Mouse (Mus musculus) neural tube, embryonic 14.5 days (tissue): Measurements from ENCODE around the gene Ugt1a5. TPM values are rescaled to one million over a fixed set of nuclear protein-coding genes. Genes with fewer than 3 reads are reported as not detected.
"Not testable (repeated sequence)": the region's sequence is repeated elsewhere in the genome, so short reads cannot be mapped to it uniquely, and the experiment has no call there.

Experiments used
- ATAC-seq: fragments of 200-750 bp; cut with Nextera tagmentation; 2 replicates; pipeline ENCODE4 v1.8.0; 2017; ENCODE audit warnings: low read depth, mild to moderate bottlenecking, moderate TSS enrichment, moderate library complexity
- H3K27ac ChIP-seq: fragments of 300-500 bp; sonication (generic); 2 replicates; pipeline ENCODE4 v1.5.1; 2014; ENCODE audit warnings: low read depth, mild to moderate bottlenecking, control low read depth, low read length, moderate library complexity, mixed read lengths
- H3K27me3 ChIP-seq: fragments of 300-500 bp; sonication (generic); 2 replicates; pipeline ENCODE4 v1.6.1; 2014; ENCODE audit warnings: low read length; ENCODE audit not compliant: control insufficient read depth, insufficient read depth
- H3K36me3 ChIP-seq: fragments of 300-500 bp; sonication (generic); 2 replicates; pipeline ENCODE4 v1.6.1; 2014; ENCODE audit warnings: low read length, mixed read lengths; ENCODE audit not compliant: control insufficient read depth, insufficient read depth
- H3K4me1 ChIP-seq: fragments of 300-500 bp; sonication (generic); 2 replicates; pipeline ENCODE4 v1.6.1; 2014; ENCODE audit warnings: low read length; ENCODE audit not compliant: control insufficient read depth, insufficient read depth
- H3K4me2 ChIP-seq: fragments of 300-500 bp; sonication (generic); 2 replicates; pipeline ENCODE4 v1.6.1; 2014; ENCODE audit warnings: mild to moderate bottlenecking, low read depth, low read length, control low read depth
- H3K4me3 ChIP-seq: fragments of 300-500 bp; sonication (generic); 2 replicates; pipeline ENCODE4 v1.5.1; 2014; ENCODE audit warnings: low read depth, low read length, control low read depth, mixed read lengths
- H3K9ac ChIP-seq: fragments of 300-500 bp; sonication (generic); replicated peaks from 2 replicates; pipeline ENCODE4 v1.6.1; 2014; ENCODE audit warnings: low read depth, mild to moderate bottlenecking, control low read depth, low read length, mixed read lengths
- H3K9me3 ChIP-seq: fragments of 300-500 bp; sonication (generic); 2 replicates; pipeline ENCODE4 v1.6.1; 2016; ENCODE audit warnings: low read length; ENCODE audit not compliant: control insufficient read depth
- WGBS: fragments of 180-500 bp; shearing (Covaris S2); extraction: QIAGEN DNeasy Blood & Tissue Kit; methylation state at CpG from one replicate; pipeline ENCODE4 v1.1.7; 2014; 5-methylcytosine and 5-hydroxymethylcytosine counted together
- polyA plus RNA-seq: library from polyadenylated mRNA; unstranded; fragments of >200 nt; fragmentation: Nextera tagmentation; extraction: Ambion mirVana; gene quantifications from 2 replicates; pipeline ENCODE4 v1.2.1, GENCODE M21; 2014

Ugt1a5 gene
- polyA plus RNA-seq: not detected in 2 replicates

DNA sequence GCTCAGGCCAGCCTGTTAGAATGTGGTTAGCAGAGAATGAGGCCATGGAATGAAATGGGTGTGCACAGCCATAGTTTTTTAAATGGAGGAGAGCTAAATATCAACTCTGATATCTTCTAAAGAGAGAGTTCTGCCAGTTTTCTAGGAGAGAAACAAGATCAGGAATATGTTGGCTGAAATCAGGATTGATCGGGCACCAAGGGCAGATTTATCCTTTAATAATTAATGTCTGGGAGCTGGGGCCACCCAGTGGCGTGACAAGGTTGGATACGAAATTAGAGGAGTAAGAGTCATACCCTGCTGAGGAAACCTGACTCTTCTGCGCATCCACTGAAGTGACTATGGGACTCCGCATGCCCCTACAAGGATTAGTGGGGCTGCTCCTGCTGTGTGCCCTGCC lies at the start of gene Ugt1a5:
Ugt1a5 (plus strand) TSS at position 302 of the 400 bp plus-strand sequence.
- ATAC-seq: no peak
- no peak within 1 kb of the TSS for H3K4me2 ChIP-seq
- WGBS: 81% methylated on average over 5 of the region's 5 CpGs

DNA sequence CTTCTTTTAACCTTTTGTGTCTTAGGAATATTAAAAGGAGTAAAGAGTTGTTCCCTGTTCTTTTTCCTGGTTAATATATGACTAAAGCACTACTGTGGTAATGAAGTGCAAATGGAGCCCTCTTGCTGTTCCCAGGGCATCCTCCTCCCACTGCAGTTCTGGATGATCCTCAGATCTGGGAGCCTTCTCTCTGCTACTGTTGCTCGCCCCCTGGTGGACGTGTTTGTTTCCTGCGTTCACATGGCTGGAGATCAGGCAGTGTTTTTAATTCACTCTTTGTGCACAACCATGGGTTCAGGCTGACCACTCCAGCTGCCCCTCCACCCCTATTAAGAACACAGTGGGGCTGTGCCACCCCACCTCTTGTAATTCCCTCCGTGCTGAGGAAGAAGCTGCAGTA lies 45.3 kb upstream of the Ugt1a5 start:
- not testable (repeated sequence) for H3K27ac ChIP-seq, H3K4me2 ChIP-seq, H3K9me3 ChIP-seq, H3K27me3 ChIP-seq, ATAC-seq, H3K4me1 ChIP-seq, H3K4me3 ChIP-seq, H3K36me3 ChIP-seq, H3K9ac ChIP-seq
- WGBS: 14% methylated on average over 3 of the region's 4 CpGs

More for the DNA sequence above, at the start of gene Ugt1a5:
- no peak within 1 kb of the TSS for H3K27ac ChIP-seq
- H3K4me3 ChIP-seq: no peak within 1 kb of the TSS
- H3K4me1 ChIP-seq: no peaks in the 10 kb centered on the region
- no peaks in the 10 kb centered on the region for H3K36me3 ChIP-seq
- H3K9ac ChIP-seq: no peak within 1 kb of the TSS
- no peaks in the 10 kb centered on the region for H3K27me3 ChIP-seq
- no peaks in the 10 kb centered on the region for H3K9me3 ChIP-seq

DNA sequence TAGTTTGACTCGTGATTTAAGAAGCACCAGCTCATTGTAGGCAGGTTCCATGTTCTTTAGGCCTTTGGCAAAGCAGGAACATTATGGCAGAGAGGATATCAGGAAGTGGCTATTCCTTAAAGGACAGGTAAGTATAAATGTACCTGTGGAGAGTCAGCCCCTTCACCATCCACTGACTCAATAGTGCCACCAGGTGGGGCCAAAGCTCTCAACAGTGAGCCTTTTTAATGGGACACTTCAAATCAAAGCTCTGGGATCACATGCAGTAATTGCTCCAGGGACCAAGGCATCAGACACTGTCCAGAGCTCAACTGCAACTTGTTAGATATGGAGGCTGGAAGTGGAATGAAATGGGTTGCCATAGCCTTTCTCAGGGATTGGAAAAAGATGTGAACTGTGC lies 44.3 kb upstream of the Ugt1a5 start:
- not testable (repeated sequence) for H3K4me2 ChIP-seq, ATAC-seq, H3K4me1 ChIP-seq, H3K27ac ChIP-seq, H3K4me3 ChIP-seq, H3K27me3 ChIP-seq, H3K36me3 ChIP-seq, H3K9me3 ChIP-seq, H3K9ac ChIP-seq
- WGBS: no CpG with 5 or more reads among the region's 1 CpGs

DNA sequence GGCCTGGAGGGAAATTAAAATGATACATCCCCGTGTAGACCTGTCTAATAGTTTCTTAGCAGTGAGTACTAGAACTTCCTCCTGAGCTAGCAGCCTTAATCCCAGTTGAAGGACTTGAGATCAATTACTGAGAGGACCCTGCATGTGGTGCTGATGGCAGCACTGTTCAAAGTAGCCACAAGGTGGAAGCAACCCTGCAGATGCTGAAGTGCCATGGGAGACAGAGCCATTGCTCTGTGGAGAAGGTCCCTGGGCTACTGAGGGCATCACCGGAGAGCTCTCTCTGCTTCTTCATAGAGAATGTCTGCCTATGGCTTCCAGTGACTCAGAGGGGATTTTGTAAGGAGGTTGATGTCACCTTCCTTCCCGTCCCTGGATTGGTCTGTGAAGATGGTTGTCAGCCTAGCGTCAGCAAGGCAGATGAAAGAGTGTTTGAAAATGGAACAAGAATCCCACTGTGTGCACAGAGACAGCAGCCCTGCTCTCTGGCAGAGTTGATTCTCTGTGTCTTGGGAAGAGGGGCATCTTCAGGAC lies 39.9 kb upstream of the Ugt1a5 start:
- not testable (repeated sequence) for H3K27ac ChIP-seq, H3K9ac ChIP-seq, H3K36me3 ChIP-seq, H3K9me3 ChIP-seq, H3K4me2 ChIP-seq, H3K27me3 ChIP-seq, H3K4me1 ChIP-seq, H3K4me3 ChIP-seq, ATAC-seq
- 87% methylated on average over 3 of the region's 4 CpGs for WGBS

DNA sequence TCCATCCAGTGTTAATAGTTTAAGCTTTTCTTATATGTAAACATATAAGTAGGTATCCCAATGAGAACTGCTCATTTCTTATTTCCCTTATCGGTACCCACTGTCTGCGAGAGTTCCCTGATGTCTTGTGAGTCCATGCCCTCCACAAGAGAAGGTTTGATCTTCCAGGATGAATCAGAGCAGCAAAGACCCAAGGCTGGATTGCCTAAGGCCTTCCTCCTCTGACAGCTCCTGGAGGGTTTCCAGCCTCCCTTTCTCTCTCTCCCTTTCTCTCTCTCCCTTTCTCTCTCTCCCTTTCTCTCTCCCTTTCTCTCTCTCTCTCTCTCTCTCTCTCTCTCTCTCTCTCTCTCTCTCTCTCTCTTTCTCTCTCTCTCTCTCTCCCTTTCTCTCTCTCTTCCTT lies 36.7 kb upstream of the Ugt1a5 start:
- WGBS: 90% methylated on average over 2 of the region's 2 CpGs
- not testable (repeated sequence) for H3K27me3 ChIP-seq, H3K4me3 ChIP-seq, H3K36me3 ChIP-seq, H3K4me1 ChIP-seq, H3K9ac ChIP-seq, H3K27ac ChIP-seq, H3K4me2 ChIP-seq, ATAC-seq, H3K9me3 ChIP-seq

DNA sequence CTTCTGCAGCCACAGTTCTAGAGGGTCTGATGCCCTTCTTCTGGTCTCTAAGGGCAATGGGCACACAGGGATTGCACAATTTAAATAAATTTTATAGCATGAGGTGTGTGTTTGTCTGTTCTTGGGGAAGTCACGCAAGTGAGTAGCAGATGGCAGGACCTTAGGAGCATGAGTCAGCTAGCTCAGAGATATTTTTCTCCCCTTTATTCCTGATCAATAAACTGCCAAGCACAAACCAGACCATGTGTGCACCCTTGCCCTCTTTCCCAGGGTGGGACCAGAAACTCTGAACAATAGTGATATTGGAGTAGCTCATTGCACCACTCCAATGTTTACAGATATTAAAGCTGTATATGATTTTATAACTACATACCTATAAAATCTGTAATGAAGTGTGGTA lies 35.6 kb upstream of the Ugt1a5 start:
- not testable (repeated sequence) for ATAC-seq, H3K4me2 ChIP-seq

DNA sequence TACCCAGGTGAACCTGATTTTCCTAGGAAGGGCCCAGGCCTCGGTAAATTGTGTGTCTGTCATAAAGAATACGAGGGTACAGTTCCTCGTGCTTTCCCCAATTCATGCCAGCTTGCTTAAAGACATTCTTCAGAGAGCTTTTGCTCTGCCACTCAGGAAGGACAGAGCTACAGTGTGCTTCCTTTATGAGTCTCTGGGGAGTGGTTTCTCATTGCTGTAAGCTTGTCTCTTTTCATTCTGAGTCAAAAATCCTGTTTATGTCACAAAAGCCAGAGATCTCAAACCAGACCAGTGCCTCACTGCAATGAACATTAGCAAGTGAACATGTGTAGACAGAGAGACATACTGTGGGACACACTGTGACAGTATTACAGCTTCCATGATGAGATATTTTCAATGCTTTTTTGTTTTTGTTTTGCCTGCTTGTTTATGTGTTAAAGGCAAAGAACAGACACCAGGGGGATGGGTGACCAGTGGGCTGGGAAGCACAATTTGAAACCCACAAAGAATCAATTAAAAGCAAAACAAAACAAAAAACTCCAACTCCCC lies 31.8 kb upstream of the Ugt1a5 start:
- Histone ChIP-seq H3K4me3 (no peak overlapping the region), H3K27me3 (no peaks in the 10 kb centered on the region), H3K4me2 (no peak overlapping the region), H3K9me3 (no peaks in the 10 kb centered on the region), H3K4me1 (no peaks in the 10 kb centered on the region), H3K27ac (peak overlapping the region; percentile 39; the same call in 1 of the 2 replicates), H3K36me3 (no peaks in the 10 kb centered on the region), H3K9ac (no peak overlapping the region)
- 57% methylated on average over 3 of the region's 3 CpGs for WGBS
- peak; percentile 17; the same call in 1 of the 2 replicates for ATAC-seq

More for the DNA sequence above, 35.6 kb upstream of the Ugt1a5 start:
- H3K36me3 ChIP-seq, H3K9me3 ChIP-seq, H3K4me1 ChIP-seq, H3K9ac ChIP-seq, H3K27ac ChIP-seq, H3K4me3 ChIP-seq, H3K27me3 ChIP-seq: not testable (repeated sequence)
- WGBS: 91% methylated on average over 1 of the region's 1 CpGs

DNA sequence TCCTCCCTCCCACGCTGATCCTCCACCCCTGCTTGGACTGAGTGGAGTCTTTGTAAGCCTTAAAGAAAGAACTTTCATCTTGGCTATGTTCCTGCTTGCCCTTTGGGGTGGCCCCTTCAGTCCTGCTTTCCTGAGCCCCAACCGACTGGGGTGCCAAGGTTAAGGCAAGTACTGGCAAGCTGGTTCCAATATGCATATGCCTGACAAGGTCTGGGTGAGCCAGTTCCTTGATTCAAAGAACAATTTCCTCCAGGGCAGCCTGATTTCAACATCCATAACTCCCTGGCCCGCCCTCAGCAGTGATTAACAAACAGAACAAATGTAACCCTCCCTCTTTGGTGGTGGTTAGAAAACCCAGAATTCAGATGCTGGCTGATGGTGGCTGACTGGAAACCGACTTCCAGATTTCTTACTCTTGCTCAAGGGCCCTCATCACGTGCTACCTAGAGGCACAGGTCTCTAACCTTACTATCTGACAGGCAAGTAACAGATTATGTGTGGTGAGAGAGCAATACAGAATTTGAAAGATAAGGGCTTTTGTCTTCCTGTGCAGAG lies 31.3 kb upstream of the Ugt1a5 start, which contains the start of gene Ugt1a6a:
Ugt1a6a (plus strand) TSS at position 353 of the 555 bp plus-strand sequence.
- 48% methylated on average over 4 of the region's 5 CpGs for WGBS
- ATAC-seq: peak; percentile 54; the same call in 1 of the 2 replicates
- H3K9me3 ChIP-seq, H3K27me3 ChIP-seq, H3K4me2 ChIP-seq, H3K9ac ChIP-seq, H3K36me3 ChIP-seq, H3K4me3 ChIP-seq, H3K4me1 ChIP-seq: not testable (repeated sequence)
- H3K27ac ChIP-seq: peak within 1 kb of the TSS; percentile 39; the same call in 1 of the 2 replicates

DNA sequence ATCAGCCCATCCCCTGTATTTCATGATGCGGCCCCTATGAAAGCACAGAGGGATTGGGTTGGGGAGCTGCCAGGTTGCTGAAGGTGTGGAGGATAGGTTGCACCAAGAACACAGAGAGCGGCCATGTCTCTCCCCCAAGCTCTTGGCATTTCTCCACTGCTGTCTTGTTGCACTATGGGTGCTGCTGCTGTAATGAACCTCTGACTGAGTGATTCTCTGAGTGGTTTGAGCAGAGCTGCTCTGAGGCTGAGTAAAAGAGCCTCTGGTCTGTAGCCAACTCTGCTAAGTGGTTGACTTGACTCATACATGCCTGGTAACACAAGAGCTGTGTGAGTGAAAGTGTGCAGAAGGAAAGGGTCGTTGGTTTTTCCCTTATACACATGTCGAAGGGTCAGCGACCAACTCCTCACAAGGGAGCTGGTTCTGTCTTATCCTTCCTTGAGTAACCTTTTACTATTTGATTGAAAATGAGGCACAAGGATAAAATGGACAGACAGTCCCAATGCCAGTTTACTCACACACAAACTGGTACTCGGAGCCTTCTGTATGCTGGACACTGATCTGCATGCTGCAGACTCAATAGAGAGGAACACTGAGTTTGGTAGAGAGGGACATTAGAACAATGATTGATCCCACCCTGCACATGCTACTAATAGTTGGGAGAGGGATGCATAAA lies 30.4 kb upstream of the Ugt1a5 start:
- ATAC-seq, H3K36me3 ChIP-seq, H3K4me3 ChIP-seq, H3K4me1 ChIP-seq, H3K27ac ChIP-seq, H3K27me3 ChIP-seq, H3K9ac ChIP-seq, H3K4me2 ChIP-seq, H3K9me3 ChIP-seq: not testable (repeated sequence)
- WGBS: 91% methylated on average over 5 of the region's 6 CpGs
